Mouse (Mus musculus) adrenal gland, postnatal 4 days (tissue): ENCODE measurements at regions not wholly inside any gene's neighbourhood (a gene's known extent, or its start where the extent isn't known, plus 50 kb on each side); places are given as distances from the start of the nearest gene placed in this dataset.

Experiments
- DNase-seq, 2 experiments: peaks; one replicate each; pipeline ENCODE4 v3.0.0; 2021 to 2022; ENCODE audit warnings: low spot score in 2 of 2, mixed read lengths in 2 of 2

DNA sequence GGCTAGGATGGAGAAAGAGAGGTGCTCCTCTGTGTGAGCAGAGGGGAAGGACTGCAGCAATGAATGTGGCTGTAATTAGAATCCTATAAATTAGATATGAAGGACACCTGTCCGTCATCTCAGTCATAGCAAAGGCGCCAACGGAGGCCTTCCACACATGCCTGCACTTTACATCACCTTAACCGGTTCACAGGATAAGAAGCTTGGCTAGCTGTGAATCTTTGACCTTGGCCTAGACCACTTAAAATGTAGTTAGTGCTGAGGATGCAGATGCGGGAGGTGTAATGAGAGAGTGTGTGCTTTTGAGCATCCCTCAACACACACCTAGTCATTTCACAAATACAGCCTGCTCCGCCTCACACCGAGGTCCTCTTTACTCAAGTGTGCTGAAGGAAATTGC is 228.6 kb downstream of the Irs2 start:
- no peak for DNase-seq

DNA sequence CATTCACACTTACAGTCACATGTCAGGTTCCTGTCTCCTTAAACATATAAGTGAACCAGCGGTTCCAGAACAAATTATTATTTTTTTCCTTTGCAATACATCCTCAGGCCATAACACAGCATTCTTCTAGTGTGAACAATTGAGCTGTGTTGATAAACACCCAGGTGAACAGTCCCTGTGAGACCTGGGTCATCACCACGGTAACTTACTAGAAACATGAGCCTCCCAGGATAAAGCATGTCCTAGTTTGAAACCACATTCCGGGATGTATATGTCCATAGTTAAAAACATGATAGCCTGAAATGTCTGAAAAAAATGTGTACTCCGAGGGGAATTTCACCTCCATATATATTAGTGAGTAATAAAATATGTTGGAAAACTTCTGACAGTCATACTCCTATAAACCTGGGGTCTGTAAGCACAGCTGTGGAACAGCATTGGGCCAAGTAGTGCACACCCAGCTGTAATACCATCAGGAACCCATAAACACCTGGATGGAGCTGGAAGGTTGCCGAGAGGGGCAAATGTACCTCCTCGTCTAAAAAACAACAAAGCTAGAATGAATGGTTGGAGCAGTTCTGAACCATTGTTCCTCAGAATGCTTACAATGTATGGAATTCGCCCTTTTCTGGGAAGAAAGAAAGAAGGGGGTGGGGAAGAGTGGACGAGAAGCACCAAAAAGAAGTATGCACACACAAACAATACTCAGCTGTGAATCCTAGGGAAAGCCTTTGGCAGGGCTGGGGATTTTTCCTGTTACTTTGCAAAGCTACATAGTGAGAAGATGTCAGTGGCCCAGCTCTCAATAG is 232.9 kb downstream of the Irs2 start:
- DNase-seq: no peak

DNA sequence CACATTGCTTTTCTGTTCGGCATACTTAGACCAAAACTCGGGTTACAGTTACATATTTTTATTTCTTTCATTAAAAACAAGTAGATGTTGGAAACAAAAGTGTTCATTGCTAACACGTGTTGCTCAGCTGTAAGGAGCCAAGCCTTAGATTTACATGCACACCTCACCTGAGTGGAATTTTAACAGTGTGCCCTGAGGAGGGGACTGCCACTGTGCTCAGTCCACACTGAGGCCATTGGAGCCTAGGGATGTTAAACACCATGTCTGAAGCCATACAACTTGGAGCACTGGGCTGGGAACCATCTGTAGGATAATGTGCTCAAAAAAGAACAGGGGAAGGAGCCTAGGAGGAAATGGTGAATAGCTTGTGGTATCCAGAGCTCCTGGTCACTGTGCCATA is 233.5 kb downstream of the Irs2 start:
- DNase-seq: no peak

DNA sequence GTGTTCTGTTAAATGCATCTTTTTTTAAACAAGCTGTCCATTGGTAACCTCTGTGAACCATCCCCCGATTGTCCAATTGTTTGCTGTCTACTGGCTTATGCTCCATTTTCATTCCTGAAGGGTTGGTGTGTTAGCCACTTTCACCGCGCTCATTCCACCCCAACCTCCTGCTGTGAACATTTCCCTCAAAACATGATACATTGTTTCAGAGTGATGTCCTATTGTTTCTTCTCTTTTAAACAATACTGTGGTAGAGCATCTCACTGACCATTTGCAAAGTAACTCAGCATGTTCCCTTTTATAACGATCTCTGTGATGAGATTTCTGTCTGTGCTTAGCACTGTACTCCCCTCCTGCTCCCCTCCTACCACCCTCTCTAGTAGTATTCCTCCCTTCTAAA is 240.1 kb downstream of the Irs2 start:
- DNase-seq: no peak

DNA sequence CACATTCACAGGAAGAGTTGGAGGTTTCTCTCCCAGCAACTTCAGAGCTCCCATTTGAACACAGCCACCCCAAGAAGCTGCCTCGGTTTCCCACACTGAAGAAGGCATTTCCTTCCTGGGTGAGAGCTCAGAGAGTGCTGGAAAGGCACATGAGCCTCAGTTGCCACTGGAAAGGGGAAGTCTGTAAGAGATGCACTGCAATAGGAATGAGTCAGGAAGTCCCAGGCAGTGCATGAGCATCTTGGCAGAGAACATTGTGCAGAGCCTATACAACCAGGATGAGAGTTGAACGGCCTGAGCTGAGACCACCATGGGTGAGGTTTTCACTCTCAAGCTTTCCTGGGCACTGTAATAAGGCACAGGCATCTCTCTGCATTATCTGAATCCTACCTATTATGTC is 244.4 kb downstream of the Irs2 start:
- no peak for DNase-seq

DNA sequence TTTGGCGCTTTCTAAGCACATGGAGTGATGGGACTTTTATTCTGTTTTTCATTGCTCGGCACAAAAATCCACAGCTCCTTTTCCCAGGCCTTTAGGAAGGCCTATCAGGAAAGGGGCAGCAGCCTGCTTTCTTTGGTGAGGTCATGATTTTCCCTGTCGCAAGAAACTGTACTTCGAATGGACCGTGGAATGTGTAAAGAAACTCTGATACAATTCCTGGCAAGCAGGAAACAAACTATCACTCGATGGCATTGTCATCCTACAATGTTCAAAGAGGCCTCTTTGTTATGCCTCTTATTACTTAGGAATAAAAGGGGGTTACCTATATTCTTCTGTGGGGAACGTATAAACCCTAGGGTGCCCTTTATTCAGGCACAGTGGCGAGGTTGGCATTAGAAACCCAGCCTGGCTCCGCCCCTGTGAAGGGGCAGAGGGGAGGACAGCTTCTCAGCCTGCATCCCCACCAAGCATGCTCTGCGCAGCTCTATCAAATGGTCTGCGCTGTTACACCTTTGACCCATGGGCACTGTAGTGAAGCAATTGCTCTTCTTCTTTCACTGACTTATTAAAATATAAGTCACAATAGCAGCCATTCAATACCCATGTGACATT is 246.5 kb downstream of the Irs2 start:
- no peak for DNase-seq

DNA sequence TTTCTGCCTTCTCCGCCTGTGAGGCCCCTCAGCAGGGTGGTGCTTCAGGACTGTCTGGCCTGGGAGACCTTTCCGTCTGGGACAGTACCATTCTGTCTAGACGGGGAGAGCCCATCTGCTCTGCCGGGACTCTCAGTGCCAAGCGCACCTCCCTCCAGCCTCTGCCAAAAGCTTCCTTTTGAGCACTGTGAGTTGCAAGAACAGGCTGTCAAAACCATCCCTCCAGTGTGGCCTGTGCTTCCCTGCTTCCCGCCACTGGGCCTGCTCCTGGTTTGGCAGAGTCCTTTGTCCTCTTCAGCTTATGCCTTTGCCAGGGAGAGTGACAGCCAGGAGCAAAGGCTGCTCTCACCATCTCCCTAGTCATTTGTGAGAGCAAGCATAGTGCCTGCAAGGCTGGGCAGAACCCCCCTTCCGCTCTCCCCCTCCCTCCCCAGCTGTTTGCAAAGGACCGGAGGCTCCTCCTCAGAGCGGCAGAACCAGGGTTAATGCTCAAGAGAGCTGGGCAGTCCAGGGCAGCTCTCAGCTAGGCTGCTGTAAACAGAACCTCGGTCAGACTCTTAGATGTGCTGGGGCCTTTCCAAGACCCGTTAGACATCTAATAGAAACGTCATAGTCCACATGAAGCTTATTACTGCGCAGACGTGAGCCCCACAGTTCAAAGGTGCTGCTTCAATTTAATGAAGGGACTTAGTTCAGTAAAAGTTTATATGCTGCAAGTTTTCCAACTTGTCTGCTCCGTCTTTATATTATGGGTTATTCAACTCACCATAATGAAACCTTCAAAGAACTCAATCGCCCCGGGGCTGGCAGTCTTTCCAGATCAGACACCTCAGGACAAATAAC is 247.2 kb downstream of the Irs2 start:
- no peak for DNase-seq

DNA sequence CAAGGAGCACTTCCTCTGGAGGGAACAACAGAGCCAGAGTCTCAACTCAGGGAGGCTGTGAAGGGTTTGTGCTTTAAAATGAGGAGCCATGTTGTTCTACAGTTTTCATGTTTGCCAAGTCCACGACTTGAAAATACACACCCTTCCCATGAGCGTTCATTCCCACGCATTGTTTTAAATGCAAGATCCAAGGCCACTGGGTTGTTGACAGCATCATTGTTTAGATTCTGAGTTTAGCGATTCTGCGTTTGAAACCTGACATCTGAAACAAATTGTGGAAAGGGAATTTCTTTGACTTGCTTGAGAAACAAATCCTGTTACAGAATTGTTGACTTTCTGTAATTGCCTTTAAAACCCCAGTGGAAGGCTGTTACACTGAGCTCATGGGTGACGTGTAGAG is 248.0 kb downstream of the Irs2 start:
- DNase-seq: no peak

DNA sequence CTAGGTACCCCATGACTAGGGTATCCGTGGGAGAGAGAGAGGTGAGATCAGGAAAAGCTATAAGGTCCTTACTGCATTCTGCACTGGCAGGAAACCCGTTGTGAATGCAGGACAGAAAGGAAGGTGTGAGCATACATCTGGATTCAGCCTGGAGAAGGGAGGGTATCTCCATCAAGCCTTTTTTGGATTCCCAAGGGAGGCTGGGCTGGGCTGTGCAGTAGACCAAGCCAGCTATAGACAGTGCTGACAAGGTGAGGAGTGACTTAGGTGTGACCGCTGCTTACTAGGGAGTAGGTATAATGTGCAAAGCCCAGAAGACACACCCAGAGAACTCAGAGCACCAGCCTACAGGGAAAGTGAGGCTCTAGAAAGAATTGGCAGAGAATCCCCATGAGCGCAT is 250.1 kb downstream of the Irs2 start:
- no peak for DNase-seq

DNA sequence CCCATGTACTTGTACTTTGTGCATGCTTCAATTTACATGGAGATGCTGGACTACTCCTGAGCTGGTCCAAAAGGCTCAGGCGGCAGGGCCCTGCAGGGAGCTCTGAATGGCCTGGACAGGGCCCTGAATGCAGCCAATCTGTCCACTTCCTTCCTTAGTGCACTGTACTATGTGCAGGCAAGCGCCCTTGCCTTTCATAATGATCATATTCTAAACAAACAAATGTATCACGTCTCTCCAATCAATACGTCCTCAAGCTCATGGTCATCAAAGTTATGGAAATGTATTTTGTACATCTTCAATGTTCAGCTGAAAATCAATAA is 253.3 kb downstream of the Irs2 start:
- no peak for DNase-seq

DNA sequence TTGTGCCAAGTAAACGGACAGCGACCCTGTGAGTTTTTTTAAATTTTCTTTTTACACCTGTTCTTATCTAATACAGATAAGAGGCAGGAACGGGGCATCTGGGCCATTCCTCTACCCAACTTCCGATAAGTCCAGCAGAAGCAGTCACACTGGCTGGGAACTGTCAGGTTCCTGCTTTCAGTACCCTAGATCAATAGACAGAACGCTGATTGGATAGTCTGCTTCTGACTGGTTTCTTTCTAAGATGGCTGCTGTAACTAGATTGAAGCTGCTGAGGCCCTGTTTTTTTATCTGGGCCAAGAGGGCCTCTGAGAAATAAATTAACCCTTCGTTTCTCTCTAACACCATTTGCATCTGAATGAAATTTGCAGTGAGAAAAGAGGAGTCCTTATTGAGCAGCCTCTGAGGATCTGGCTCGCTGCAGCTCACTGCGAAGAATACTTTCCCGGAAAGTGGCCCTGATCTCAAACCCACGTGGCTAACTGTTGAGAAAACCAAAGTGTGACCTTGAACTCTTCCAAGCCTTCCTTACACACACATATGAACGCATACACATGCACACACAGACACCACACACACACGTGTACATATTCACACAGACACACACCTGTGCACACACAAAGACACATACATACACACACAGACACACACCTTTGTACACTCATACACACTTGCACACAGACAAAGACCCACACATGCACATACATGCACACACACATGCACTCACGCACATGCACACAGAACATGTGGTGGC is 253.8 kb downstream of the Irs2 start:
- no peak for DNase-seq

DNA sequence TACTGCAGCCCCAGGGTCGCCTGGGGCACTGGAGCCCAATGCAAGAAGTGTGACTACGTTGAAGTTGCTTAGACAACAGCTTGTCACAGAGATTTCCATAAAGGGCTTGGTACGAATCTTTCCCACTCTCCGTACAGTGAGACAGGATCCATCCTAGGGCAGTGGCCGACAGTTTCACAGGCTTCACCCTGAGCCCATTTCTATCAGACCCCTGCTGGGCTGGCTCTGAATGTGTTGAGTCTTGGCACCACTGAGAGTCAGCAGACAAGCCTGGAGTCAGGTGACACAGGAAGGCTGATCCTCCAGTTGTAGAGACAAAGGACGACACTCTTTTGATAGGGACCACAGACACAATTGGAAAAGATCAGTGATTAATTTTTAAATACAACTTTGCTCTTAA is 255.2 kb downstream of the Irs2 start:
- DNase-seq: no peak

DNA sequence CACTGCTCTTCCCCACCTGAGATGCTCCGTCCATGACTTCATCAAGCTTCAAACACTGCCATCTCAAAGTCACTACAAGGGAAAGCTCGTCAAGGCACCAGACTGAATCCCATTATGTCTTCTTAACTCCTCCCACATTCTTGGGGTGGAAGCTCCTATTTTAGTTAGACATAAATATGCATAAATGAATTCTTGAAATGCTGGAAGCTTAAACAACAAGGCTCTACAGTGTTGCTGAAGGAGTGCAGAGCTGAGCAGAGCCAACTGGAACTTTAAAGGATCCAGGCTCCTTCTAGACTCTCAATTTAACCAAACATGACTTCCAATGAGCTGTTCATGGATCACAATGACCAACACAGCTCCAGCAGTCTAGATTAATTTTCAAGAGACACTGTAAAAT is 261.1 kb downstream of the Irs2 start:
- DNase-seq: no peak

DNA sequence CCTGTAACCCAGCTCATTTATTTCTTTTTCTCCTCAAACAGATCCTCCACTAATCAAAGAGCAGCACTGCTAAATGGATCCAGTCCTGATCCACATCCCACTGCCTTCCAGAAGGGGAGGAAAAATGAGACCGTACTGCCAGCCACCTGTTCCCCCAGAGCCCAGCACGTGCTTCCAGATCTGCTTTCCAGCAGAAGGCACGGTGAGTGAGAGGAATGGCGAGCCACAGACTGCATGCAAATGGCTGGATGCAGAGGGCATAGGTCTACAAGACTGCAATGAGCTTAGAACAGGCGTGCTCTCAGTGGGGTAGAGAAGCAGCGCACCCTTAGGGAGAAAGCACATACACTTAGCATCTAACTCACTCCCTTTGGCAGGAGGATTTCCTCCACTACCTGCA is 265.0 kb downstream of the Irs2 start:
- DNase-seq: no peak

DNA sequence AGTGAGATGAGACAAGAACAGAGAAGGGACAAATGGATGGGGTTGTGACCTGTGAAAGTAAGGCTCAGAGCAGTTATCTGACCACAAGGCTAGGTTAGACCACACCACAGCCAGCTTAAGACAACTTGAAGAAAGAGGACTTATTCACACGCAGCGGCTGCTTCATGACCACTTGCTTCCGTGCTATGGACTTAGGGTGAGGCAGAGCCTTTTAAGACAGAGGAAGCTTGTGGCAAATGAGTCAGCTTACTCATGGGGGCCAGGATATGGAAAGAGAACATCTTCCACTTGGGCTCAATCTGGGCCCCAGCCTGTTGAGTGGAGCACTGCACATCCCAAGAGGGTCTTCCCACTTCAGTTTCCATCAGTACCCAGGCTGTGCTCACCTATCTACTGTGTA is 267.4 kb downstream of the Irs2 start:
- DNase-seq: no peak

DNA sequence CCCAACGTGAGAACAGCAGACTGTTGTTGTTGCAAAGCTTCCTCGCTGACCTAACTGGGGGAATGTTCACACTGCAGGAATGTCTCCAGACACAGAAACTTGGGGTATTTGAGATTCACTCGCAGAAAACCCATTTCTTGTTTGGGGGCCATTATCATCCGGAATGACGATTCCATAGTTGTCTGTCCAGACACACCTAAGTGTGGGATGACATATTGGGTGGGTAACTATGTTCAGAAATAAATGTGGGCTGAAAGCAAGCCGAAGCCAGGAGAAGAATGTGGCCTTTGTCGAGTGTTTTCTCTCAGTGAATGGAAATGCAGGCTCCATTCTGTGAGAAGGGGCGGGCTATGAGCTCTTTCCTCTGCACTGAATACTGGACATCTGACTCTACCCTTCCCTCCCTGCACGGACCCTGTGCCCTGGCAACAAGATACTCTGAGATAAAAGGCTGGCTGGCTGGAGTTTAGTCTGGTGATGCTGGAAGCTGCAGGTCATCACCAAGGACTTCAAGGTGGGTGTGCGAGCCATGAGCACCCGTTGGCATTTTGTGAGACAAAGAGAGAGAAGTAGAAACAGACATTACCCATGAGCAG is 269.7 kb downstream of the Irs2 start:
- no peak for DNase-seq

DNA sequence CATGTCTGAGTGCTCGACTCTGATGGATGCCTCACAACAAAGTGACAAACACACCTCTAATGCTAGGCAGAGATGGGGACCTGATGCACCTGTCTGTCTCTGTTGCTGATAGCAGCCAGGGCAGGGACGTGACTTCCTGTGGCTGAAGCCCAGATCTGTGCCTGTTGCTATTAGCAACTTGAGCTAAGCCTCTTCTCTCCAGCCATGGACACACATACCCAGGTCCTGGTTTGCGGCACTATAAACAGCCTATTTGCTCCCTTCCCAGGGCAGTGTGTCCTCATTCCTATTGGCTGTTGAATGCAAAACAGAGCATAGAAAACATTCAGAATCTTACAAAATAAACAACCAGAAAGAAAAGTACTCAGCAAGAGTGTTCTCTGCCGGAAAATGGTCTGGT is 273.5 kb downstream of the Irs2 start:
- DNase-seq: no peak

DNA sequence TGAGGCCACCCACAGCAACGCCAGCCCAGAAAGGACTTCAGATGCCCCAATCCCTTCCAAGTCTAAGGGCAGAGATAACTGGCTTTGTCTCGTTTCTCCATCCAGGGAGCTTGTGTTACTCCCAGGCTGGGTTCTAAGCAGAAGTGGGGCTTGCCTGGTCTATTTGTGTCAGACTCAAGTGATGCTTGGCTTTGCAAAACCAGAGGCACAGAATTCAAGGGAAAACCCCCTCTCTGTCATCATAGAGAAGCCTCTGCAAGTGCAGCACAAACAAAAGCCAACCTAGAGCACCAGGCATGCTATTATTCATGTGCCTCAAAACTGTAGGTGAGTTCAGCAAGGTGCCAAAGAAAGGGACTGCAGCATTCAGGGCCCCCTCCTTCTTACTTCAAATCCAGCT is 284.9 kb downstream of the Irs2 start:
- DNase-seq: no peak

DNA sequence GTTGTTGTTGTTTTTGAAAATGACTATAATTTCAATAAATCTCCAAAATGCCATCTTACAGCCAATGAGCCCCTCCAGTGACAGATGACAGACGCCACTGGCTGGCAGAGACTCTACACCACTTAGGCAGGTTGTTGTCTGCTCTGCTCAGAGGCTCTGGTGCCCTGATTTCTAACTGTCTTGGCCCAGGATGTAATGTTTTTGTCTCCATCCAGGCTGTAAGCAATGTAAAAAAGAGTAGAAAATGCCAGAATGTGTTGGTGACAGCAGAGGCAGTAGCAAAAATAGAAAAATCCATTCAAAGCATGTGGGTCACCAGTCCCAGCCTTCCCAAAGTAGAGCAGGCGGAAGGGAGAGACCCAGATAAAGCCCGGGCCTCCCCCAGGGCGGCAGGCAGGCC is 285.5 kb downstream of the Irs2 start:
- no peak for DNase-seq

DNA sequence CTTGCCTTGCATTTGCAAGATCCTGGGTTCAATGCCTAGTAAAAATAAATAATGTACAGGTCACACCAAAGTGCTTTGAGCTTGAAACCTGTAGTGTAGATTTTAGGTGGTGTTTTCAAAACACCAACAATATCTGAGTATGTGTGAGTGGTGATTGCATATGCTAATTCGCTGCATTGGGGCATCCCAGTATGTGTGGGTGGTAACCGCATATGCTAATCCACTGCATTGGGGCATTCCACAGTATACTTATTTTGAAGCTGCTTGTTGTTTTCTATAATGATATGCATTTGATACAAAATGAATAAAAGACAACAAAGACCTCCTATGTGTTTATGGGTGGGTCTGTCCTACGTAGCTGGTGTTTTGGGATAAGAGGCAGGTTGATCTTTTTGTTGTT is 285.9 kb downstream of the Irs2 start:
- no peak for DNase-seq

DNA sequence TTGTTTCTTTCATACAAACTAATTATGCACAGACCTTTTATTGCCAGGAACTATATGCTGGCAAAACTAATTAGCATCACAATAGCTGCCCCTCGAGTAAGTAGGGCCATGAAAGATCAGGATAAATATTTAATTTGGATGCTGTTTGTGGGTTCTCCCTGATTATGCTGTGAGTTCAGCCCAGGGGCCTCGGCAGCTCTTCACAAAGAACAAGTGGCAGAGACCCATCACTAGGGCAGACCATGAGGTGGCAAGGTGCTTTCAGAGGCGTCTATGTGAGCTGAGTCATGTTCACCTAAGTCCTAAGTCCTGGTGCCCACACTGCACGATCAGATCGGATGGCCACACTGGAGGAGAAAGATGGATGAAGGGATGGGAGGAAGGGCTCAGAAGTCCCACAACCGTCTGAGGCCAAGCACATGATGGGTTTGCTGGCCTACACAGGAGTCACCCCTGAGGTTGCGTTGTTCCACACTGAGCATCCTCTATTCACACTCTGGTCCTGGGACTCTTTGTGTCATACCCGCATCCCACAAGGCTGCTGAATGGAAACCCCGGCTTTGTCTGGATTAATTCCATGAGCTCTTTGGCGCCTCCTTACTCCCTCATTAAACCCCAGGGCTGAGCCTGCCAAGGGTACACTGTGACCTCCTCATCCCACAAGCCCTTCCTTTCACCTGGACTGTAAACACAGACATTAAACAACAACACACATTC is 287.0 kb downstream of the Irs2 start:
- DNase-seq: no peak
